Comparison of ENCODE assay signal across 11 mouse cellular contexts in genomic region chr13:48664916-48665655, GRCm38 (mm10). TPM values are rescaled to one million over a fixed set of nuclear protein-coding genes. Genes with fewer than 3 reads are reported as not detected.
DNase-seq lines count a peak whose midpoint lies in the region; ATAC-seq lines count a peak whose summit lies in the region.
"Had no signal": no experiment of that assay in that cellular context is flagged by ENCODE, and none has a peak within 500 bp of the region (broad histone marks: within the 10 kb centered on the region; RNA-seq: fewer than 3 reads in every experiment).

No protein-coding gene starts in this region.

- DNase-seq in kidney, adult 18-20 months, result peak; percentile 17
- no peak for DNase-seq in kidney, postnatal 25 days
- DNase-seq in embryo, embryonic 10.5 days (ENCODE audit: low spot score), result peak; percentile 46
- peak; percentile 60 for DNase-seq in forebrain, embryonic 11.5 days (ENCODE audit: low spot score)
- no peak for DNase-seq in adrenal gland, postnatal 4 days (ENCODE audit: low spot score in 2 of 2)
- DNase-seq in spleen, postnatal 10 days (ENCODE audit: low spot score in 2 of 2), result no peak
- DNase-seq: cerebellum, adult 11 months; thymus, postnatal 36 days had no signal

- H3K27ac ChIP-seq in forebrain, embryonic 11.5 days (ENCODE audit: low read depth, low read length), result no peak overlapping the region
- no peak overlapping the region for H3K27ac ChIP-seq in midbrain, embryonic 15.5 days
- H3K27ac ChIP-seq: liver, embryonic 14.5 days had no signal

- H3K36me3 ChIP-seq in forebrain, embryonic 11.5 days (ENCODE audit: control insufficient read depth, insufficient read depth, low read length), result no peaks in the 10 kb centered on the region
- no peaks in the 10 kb centered on the region for H3K36me3 ChIP-seq in midbrain, embryonic 15.5 days (replicated peaks)

- no peak overlapping the region for H3K4me3 ChIP-seq in forebrain, embryonic 11.5 days (ENCODE audit: low read depth, low read length)
- 0 out of 2 replicates have a peak overlapping the region, but pooled peaks have one; percentile 5 for H3K4me3 ChIP-seq in midbrain, embryonic 15.5 days
- H3K4me3 ChIP-seq: myocyte had no signal

- no peaks in the 10 kb centered on the region for H3K9me3 ChIP-seq in forebrain, embryonic 11.5 days (ENCODE audit: control insufficient read depth, low read length)
- H3K9me3 ChIP-seq in midbrain, embryonic 15.5 days, result no peaks in the 10 kb centered on the region

- H3K4me1 ChIP-seq in forebrain, embryonic 11.5 days (replicated peaks; ENCODE audit: control insufficient read depth, insufficient read depth, low read length), result peaks cover 19% of the 10 kb centered on the region
- peaks cover 38% of the 10 kb centered on the region for H3K4me1 ChIP-seq in midbrain, embryonic 15.5 days

- H3K27me3 ChIP-seq in forebrain, embryonic 11.5 days (ENCODE audit: control insufficient read depth, insufficient read depth, low read length), result peaks cover 94% of the 10 kb centered on the region
- H3K27me3 ChIP-seq in midbrain, embryonic 15.5 days (replicated peaks), result peaks cover 91% of the 10 kb centered on the region

- no peak overlapping the region for H3K4me2 ChIP-seq in forebrain, embryonic 11.5 days (ENCODE audit: low read depth, low read length, severe bottlenecking)
- H3K4me2 ChIP-seq in midbrain, embryonic 15.5 days, result no peak overlapping the region

- no peak overlapping the region for H3K9ac ChIP-seq in forebrain, embryonic 11.5 days (ENCODE audit: low read length)
- H3K9ac ChIP-seq in midbrain, embryonic 15.5 days, result no peak overlapping the region
- H3K9ac ChIP-seq: liver, embryonic 14.5 days had no signal

- ATAC-seq in forebrain, embryonic 11.5 days (replicated peaks; ENCODE audit: low FRiP score), result no peak
- ATAC-seq in midbrain, embryonic 15.5 days (replicated peaks), result no peak

- under 1% methylated on average over 39 of the region's 39 CpGs for WGBS in forebrain, embryonic 11.5 days
- WGBS in midbrain, embryonic 15.5 days, result under 1% methylated on average over 39 of the region's 39 CpGs

RNA-seq across cellular contexts. Expression of gene Barx1, which starts 2.3 kb away (rescaled TPM):
- polyA plus RNA-seq in forebrain, embryonic 11.5 days (2014; fragmentation: Nextera tagmentation; extraction: Ambion mirVana), result 1.0 and 1.4 TPM in 2 replicates
- polyA plus RNA-seq in midbrain, embryonic 15.5 days (2015; fragmentation: Nextera tagmentation; extraction: Ambion mirVana), result not detected in 2 replicates
- under 1 TPM in 1 of 2 experiments, not detected in 1; 0.28 TPM for total RNA-seq in adrenal gland, postnatal 4 days (2021)
- polyA plus RNA-seq: myocyte had no signal

RNA-seq across cellular contexts. Expression of gene Ptpdc1, which starts 39.6 kb away (rescaled TPM):
- 16.1 and 18.0 TPM in 2 replicates for polyA plus RNA-seq in forebrain, embryonic 11.5 days (2014; fragmentation: Nextera tagmentation; extraction: Ambion mirVana)
- 16.1 and 18.6 TPM in 2 replicates for polyA plus RNA-seq in midbrain, embryonic 15.5 days (2015; fragmentation: Nextera tagmentation; extraction: Ambion mirVana)
- 10 to 100 TPM; 14.4 to 15.5 TPM for total RNA-seq in adrenal gland, postnatal 4 days (2021)

Comparison
In these comparisons a context has a peak if more than half of its experiments do, and no peak if none do; other contexts are left out.
1. DNase-seq: peak in kidney, adult 18-20 months (single experiment), embryo, embryonic 10.5 days (single experiment) and forebrain, embryonic 11.5 days (single experiment); none in kidney, postnatal 25 days (0 of 2), adrenal gland, postnatal 4 days (0 of 2) and spleen, postnatal 10 days (0 of 2).